Mouse (Mus musculus) cerebellum, postnatal 25 days (tissue): Measurements from ENCODE around the gene Cops4.
A peak's percentile ranks its signal among the peaks of the same experiment; 100 is the strongest.

ENCODE experiments used
- DNase-seq, 2 experiments: peaks; one replicate each; pipeline ENCODE4 v3.0.0; 2021; ENCODE audit warnings: mixed read lengths in 2 of 2

Cops4 gene

GRCm38 (mm10) chr5:100518049-100519026, at the start of gene Cops4:
Cops4 (plus strand) TSS chr5:100518309.
- DNase-seq, result peak; percentile 93 to 96

- DNase-seq, result no peak
Measured at GRCm38 (mm10) chr5:100476328-100476727, 41.8 kb upstream of the Cops4 start.

- no peak for DNase-seq
Measured at GRCm38 (mm10) chr5:100477604-100478003, 40.5 kb upstream of the Cops4 start.

- DNase-seq, result no peak
Measured at GRCm38 (mm10) chr5:100483569-100483968, 34.5 kb upstream of the Cops4 start.

- no peak for DNase-seq
Measured at GRCm38 (mm10) chr5:100487120-100487519, 31.0 kb upstream of the Cops4 start.

- DNase-seq, result no peak
Measured at GRCm38 (mm10) chr5:100488231-100488630, 29.9 kb upstream of the Cops4 start.

GRCm38 (mm10) chr5:100489340-100489739, 28.8 kb upstream of the Cops4 start:
- DNase-seq, result no peak

GRCm38 (mm10) chr5:100491704-100492103, 26.4 kb upstream of the Cops4 start:
- DNase-seq, result no peak

GRCm38 (mm10) chr5:100498436-100499180, 19.5 kb upstream of the Cops4 start:
- DNase-seq, result peak; percentile 72 to 84

- DNase-seq, result no peak
Measured at GRCm38 (mm10) chr5:100499243-100499642, 18.9 kb upstream of the Cops4 start.

- peak; percentile 16 to 40 for DNase-seq
Measured at GRCm38 (mm10) chr5:100499831-100500304, 18.2 kb upstream of the Cops4 start.

- DNase-seq, result peak; percentile 90 to 94
Measured at GRCm38 (mm10) chr5:100500458-100500961, 17.6 kb upstream of the Cops4 start, which contains the start of gene Lin54. Lin54 (minus strand) TSS chr5:100500639.

GRCm38 (mm10) chr5:100501267-100501666, 16.8 kb upstream of the Cops4 start:
- peak in 1 of 2 experiments; percentile 7 for DNase-seq

- no peak for DNase-seq
Measured at GRCm38 (mm10) chr5:100509247-100509646, 8.9 kb upstream of the Cops4 start.

GRCm38 (mm10) chr5:100512576-100512975, 5.5 kb upstream of the Cops4 start:
- no peak for DNase-seq

- DNase-seq, result no peak
Measured at GRCm38 (mm10) chr5:100519027-100519411, 910 bp downstream of the Cops4 start.

- no peak for DNase-seq
Measured at GRCm38 (mm10) chr5:100520223-100520622, 2.1 kb downstream of the Cops4 start.

GRCm38 (mm10) chr5:100523331-100523730, 5.2 kb downstream of the Cops4 start:
- no peak for DNase-seq

GRCm38 (mm10) chr5:100524921-100525320, 6.8 kb downstream of the Cops4 start:
- no peak for DNase-seq

GRCm38 (mm10) chr5:100525620-100526019, 7.5 kb downstream of the Cops4 start:
- DNase-seq, result no peak

GRCm38 (mm10) chr5:100526164-100526563, 8.1 kb downstream of the Cops4 start:
- DNase-seq, result no peak

- no peak for DNase-seq
Measured at GRCm38 (mm10) chr5:100535826-100536225, 17.7 kb downstream of the Cops4 start.

- peak in 1 of 2 experiments; percentile 27 for DNase-seq
Measured at GRCm38 (mm10) chr5:100536638-100537037, 18.5 kb downstream of the Cops4 start.
